Mouse (Mus musculus): ENCODE measurements around the gene Isg15. TPM values are rescaled to one million over a fixed set of nuclear protein-coding genes. Genes with fewer than 3 reads are reported as not detected.

The Isg15 gene
- polyA plus RNA-seq, 1 experiment from 2014 or later: 1.2 TPM

- peak; percentile 80 for ATAC-seq
- H3K27ac ChIP-seq: peak within 1 kb of the TSS; percentile 93
- no peaks in the 10 kb centered on the region for H3K9me3 ChIP-seq
- peaks cover 47% of the 10 kb centered on the region for H3K4me1 ChIP-seq (replicated peaks)
- peak within 1 kb of the TSS; percentile 87 for H3K9ac ChIP-seq (replicated peaks)
- H3K4me3 ChIP-seq (replicated peaks): peak within 1 kb of the TSS; percentile 85
- H3K27me3 ChIP-seq: 0 out of 2 replicates have a peak, but pooled peaks cover under 1% of the 10 kb centered on the region
- peaks cover 18% of the 10 kb centered on the region for H3K36me3 ChIP-seq
- H3K4me2 ChIP-seq (replicated peaks): peak within 1 kb of the TSS; percentile 91
- WGBS: under 1% methylated on average over 34 of the region's 88 CpGs
These were observed 3.3 kb downstream of the Isg15 start, which contains the start of gene Agrn for GRCm38 (mm10) chr4:156197131-156197828. TSS of gene Agrn (minus strand) at chr4:156197488.

- 3% methylated on average over 35 of the region's 35 CpGs for WGBS
- Histone ChIP-seq H3K36me3 (peaks cover 29% of the 10 kb centered on the region), H3K9me3 (no peaks in the 10 kb centered on the region), H3K27me3 (no peaks in the 10 kb centered on the region), H3K4me2 (replicated peaks) (peak overlapping the region; percentile 91), H3K4me3 (replicated peaks) (peak overlapping the region; percentile 85), H3K9ac (replicated peaks) (peak overlapping the region; percentile 87), H3K27ac (peak overlapping the region; percentile 83), H3K4me1 (replicated peaks) (peaks cover 55% of the 10 kb centered on the region)
- ATAC-seq: 0 out of 2 replicates have a peak, but pooled peaks have one; percentile 2
These were observed 4.4 kb downstream of the Isg15 start for GRCm38 (mm10) chr4:156195927-156196870.

- peaks cover 73% of the 10 kb centered on the region for H3K4me1 ChIP-seq (replicated peaks)
These were observed 6.3 kb downstream of the Isg15 start for GRCm38 (mm10) chr4:156194346-156194745.

GRCm38 (mm10) chr4:156193906-156194305, 6.7 kb downstream of the Isg15 start:
- peak overlapping the region; percentile 91 for H3K4me2 ChIP-seq (replicated peaks)
- H3K27me3 ChIP-seq: no peaks in the 10 kb centered on the region
- H3K4me1 ChIP-seq (replicated peaks): peaks cover 78% of the 10 kb centered on the region
- H3K4me3 ChIP-seq (replicated peaks): no peak overlapping the region
- ATAC-seq: no peak
- peaks cover 42% of the 10 kb centered on the region for H3K36me3 ChIP-seq
- 74% methylated on average over 5 of the region's 5 CpGs for WGBS
- no peak overlapping the region for H3K27ac ChIP-seq
- no peaks in the 10 kb centered on the region for H3K9me3 ChIP-seq
- H3K9ac ChIP-seq (replicated peaks): peak overlapping the region; percentile 42

More at GRCm38 (mm10) chr4:156194346-156194745, 6.3 kb downstream of the Isg15 start:
- Histone ChIP-seq H3K9me3 (no peaks in the 10 kb centered on the region), H3K9ac (replicated peaks) (peak overlapping the region; percentile 42), H3K36me3 (peaks cover 42% of the 10 kb centered on the region), H3K27ac (no peak overlapping the region), H3K4me2 (replicated peaks) (peak overlapping the region; percentile 91), H3K27me3 (no peaks in the 10 kb centered on the region), H3K4me3 (replicated peaks) (0 out of 2 replicates have a peak overlapping the region, but pooled peaks have one; percentile 85)
- WGBS: 31% methylated on average over 6 of the region's 6 CpGs
- no peak for ATAC-seq

- Histone ChIP-seq H3K27ac (no peak overlapping the region), H3K4me2 (replicated peaks) (no peak overlapping the region), H3K27me3 (no peaks in the 10 kb centered on the region), H3K4me3 (replicated peaks) (no peak overlapping the region), H3K36me3 (peaks cover 42% of the 10 kb centered on the region), H3K4me1 (replicated peaks) (peaks cover 85% of the 10 kb centered on the region), H3K9me3 (no peaks in the 10 kb centered on the region), H3K9ac (replicated peaks) (0 out of 2 replicates have a peak overlapping the region, but pooled peaks have one; percentile 42)
- ATAC-seq: no peak
- 34% methylated on average over 2 of the region's 2 CpGs for WGBS
These were observed 7.4 kb downstream of the Isg15 start for GRCm38 (mm10) chr4:156193200-156193590.

- H3K4me1 ChIP-seq (replicated peaks): peaks cover 91% of the 10 kb centered on the region
- ATAC-seq: no peak
- no peak overlapping the region for H3K4me3 ChIP-seq (replicated peaks)
- H3K4me2 ChIP-seq (replicated peaks): no peak overlapping the region
- peak overlapping the region; percentile 42; the same call in 1 of the 2 replicates for H3K9ac ChIP-seq (replicated peaks)
- H3K36me3 ChIP-seq: peaks cover 42% of the 10 kb centered on the region
- 70% methylated on average over 8 of the region's 8 CpGs for WGBS
- no peaks in the 10 kb centered on the region for H3K9me3 ChIP-seq
- H3K27me3 ChIP-seq: no peaks in the 10 kb centered on the region
- H3K27ac ChIP-seq: peak overlapping the region; percentile 35; the same call in 1 of the 2 replicates
These were observed 8.0 kb downstream of the Isg15 start for GRCm38 (mm10) chr4:156192421-156193199.

GRCm38 (mm10) chr4:156188811-156189323, 11.8 kb downstream of the Isg15 start:
- H3K27ac ChIP-seq: peak overlapping the region; percentile 89
- peak overlapping the region; percentile 12 for H3K4me3 ChIP-seq (replicated peaks)
- H3K9ac ChIP-seq (replicated peaks): peak overlapping the region; percentile 30
- H3K9me3 ChIP-seq: no peaks in the 10 kb centered on the region
- peaks cover 36% of the 10 kb centered on the region for H3K36me3 ChIP-seq
- no peaks in the 10 kb centered on the region for H3K27me3 ChIP-seq
- peak overlapping the region; percentile 38 for H3K4me2 ChIP-seq (replicated peaks)
- peak; percentile 47 for ATAC-seq
- peaks cover 98% of the 10 kb centered on the region for H3K4me1 ChIP-seq (replicated peaks)
- WGBS: 10% methylated on average over 6 of the region's 6 CpGs

GRCm38 (mm10) chr4:156188162-156188810, 12.3 kb downstream of the Isg15 start:
- H3K9ac ChIP-seq (replicated peaks): peak overlapping the region; percentile 30; the same call in 1 of the 2 replicates
- WGBS: 30% methylated on average over 5 of the region's 5 CpGs
- H3K4me2 ChIP-seq (replicated peaks): peak overlapping the region; percentile 38
- no peaks in the 10 kb centered on the region for H3K27me3 ChIP-seq
- peaks cover 33% of the 10 kb centered on the region for H3K36me3 ChIP-seq
- peak overlapping the region; percentile 89 for H3K27ac ChIP-seq
- H3K9me3 ChIP-seq: no peaks in the 10 kb centered on the region
- peak; percentile 0; the same call in 1 of the 2 replicates for ATAC-seq
- peak overlapping the region; percentile 12; the same call in 1 of the 2 replicates for H3K4me3 ChIP-seq (replicated peaks)
- peaks cover 98% of the 10 kb centered on the region for H3K4me1 ChIP-seq (replicated peaks)

GRCm38 (mm10) chr4:156185950-156186850, 14.4 kb downstream of the Isg15 start:
- Histone ChIP-seq H3K9me3 (no peaks in the 10 kb centered on the region), H3K36me3 (peaks cover 29% of the 10 kb centered on the region), H3K9ac (replicated peaks) (peak overlapping the region; percentile 88), H3K27ac (peak overlapping the region; percentile 96), H3K27me3 (no peaks in the 10 kb centered on the region), H3K4me1 (replicated peaks) (peaks cover 98% of the 10 kb centered on the region), H3K4me2 (replicated peaks) (peak overlapping the region; percentile 80), H3K4me3 (replicated peaks) (peak overlapping the region; percentile 58)
- WGBS: 3% methylated on average over 31 of the region's 31 CpGs
- ATAC-seq: peak; percentile 65

- H3K27me3 ChIP-seq: no peaks in the 10 kb centered on the region
- peak overlapping the region; percentile 88 for H3K9ac ChIP-seq (replicated peaks)
- peak; percentile 25; the same call in 1 of the 2 replicates for ATAC-seq
- H3K4me3 ChIP-seq (replicated peaks): peak overlapping the region; percentile 58
- no peaks in the 10 kb centered on the region for H3K9me3 ChIP-seq
- H3K4me2 ChIP-seq (replicated peaks): peak overlapping the region; percentile 80
- peak overlapping the region; percentile 96 for H3K27ac ChIP-seq
- H3K36me3 ChIP-seq: peaks cover 27% of the 10 kb centered on the region
- WGBS: 36% methylated on average over 13 of the region's 13 CpGs
- H3K4me1 ChIP-seq (replicated peaks): peaks cover 98% of the 10 kb centered on the region
These were observed 15.1 kb downstream of the Isg15 start for GRCm38 (mm10) chr4:156185456-156185949.

Data from midbrain, embryonic 13.5 days (tissue).